Mouse (Mus musculus): Measurements from ENCODE around the gene Nagk. TPM values are rescaled to one million over a fixed set of nuclear protein-coding genes. Genes with fewer than 3 reads are reported as not detected.

Nagk gene
- 45.1 TPM for polyA plus RNA-seq (2014; fragmentation: Illumina TruSeq; extraction: RNeasy Lipid Tissue Mini Kit (QIAGEN cat#74804); ENCODE audit: insufficient read depth, low read depth, low replicate concordance)

DNA sequence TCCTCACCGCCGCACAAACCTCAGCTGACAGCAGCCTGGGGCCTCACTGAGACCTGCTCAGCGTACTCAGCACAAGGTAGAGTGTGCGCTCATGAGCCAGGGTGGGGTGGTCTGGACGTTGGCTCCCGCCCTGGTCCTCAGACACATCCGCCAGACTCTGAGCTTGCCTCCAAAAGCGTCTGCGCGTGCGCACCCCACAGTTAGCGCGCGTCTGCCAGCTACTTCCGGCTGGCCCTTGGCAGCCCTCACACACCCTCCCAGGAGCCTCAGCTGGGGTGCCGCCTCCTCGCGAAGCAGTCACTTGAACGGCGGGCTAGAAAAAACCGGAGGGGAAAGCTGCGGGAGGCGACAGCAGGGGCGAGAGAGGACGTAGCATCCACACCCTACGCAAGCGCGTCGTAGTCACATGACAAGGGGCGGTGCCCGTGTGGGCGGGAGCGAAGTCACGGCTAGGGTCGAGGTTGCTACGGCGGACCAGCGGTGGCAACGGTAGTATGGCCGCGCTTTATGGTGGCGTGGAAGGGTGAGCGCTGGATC, at the start of gene Nagk:
Gene Nagk (plus strand): TSS at position 223 of the 537 bp plus-strand sequence.

DNA sequence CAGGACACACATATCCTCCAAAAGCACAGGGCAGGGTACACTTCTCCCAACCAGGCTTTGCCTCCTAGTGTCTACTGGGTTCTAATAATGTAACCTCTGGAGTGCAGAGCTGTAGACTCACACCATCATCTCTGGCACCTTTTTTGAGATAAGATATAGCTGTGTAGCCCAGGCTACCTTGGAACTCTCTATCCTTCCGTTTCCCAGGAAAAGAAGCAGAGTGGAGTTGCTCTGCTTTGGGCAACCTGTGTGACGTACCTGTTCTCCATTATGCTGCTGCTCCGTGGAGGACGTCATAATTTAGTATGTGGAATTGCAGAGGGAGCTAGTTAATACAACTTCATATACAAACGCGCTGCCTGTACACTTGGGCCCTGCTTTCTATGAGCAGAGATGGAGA, 32.4 kb upstream of the Nagk start, which contains the start of gene Ankrd53:
Gene Ankrd53 (plus strand): TSS at position 301 of the 400 bp plus-strand sequence.

GRCm38 (mm10) chr6:83775638-83776293, 19.0 kb upstream of the Nagk start, which contains the start of gene Tex261:
Gene Tex261 (minus strand): TSS chr6:83775813.

DNA sequence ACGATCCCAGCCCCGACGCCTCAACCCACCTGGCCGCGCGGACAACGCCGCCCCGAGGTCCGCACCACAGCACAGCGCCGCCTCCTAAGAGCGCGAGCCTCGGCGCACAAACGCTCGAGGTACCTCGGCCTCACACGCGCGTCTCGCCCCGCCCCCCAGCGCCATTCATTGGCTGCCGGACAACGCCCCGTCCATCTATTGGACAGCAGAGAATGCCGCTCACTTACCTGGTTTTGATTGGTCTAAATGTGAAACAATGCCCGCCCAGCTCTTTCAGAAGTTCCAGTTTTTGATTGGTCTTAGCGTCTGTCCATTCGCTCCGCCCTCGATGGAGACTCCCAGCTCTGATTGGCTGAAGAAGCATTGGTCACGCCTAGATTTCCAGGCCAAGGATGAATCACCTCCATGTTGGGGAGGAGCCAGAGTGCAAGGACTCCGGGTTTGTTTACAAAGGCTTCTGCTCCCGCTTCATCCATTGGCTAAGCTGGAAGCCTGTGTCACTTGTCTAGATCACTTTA, 36.9 kb downstream of the Nagk start, which contains the start of gene Paip2b:
Gene Paip2b (minus strand): TSS at position 136 of the 518 bp plus-strand sequence.

Other genes with a start within 250 kb of the Nagk start
- gene Stambp, start 222.3 kb upstream of the Nagk start, polyA plus RNA-seq (2014; fragmentation: Illumina TruSeq; extraction: RNeasy Lipid Tissue Mini Kit (QIAGEN cat#74804); ENCODE audit: insufficient read depth, low read depth, low replicate concordance) = 15.3 TPM
- gene Clec4f, start 138.8 kb upstream of the Nagk start, polyA plus RNA-seq (2014; fragmentation: Illumina TruSeq; extraction: RNeasy Lipid Tissue Mini Kit (QIAGEN cat#74804); ENCODE audit: insufficient read depth, low read depth, low replicate concordance) = not detected
- gene Cd207, start 117.1 kb upstream of the Nagk start, polyA plus RNA-seq (2014; fragmentation: Illumina TruSeq; extraction: RNeasy Lipid Tissue Mini Kit (QIAGEN cat#74804); ENCODE audit: insufficient read depth, low read depth, low replicate concordance) = 1.4 TPM
- gene Vax2, start 83.7 kb upstream of the Nagk start, polyA plus RNA-seq (2014; fragmentation: Illumina TruSeq; extraction: RNeasy Lipid Tissue Mini Kit (QIAGEN cat#74804); ENCODE audit: insufficient read depth, low read depth, low replicate concordance) = not detected
- 3.5 TPM for gene Atp6v1b1, start 52.0 kb upstream of the Nagk start, polyA plus RNA-seq (2014; fragmentation: Illumina TruSeq; extraction: RNeasy Lipid Tissue Mini Kit (QIAGEN cat#74804); ENCODE audit: insufficient read depth, low read depth, low replicate concordance)
- not detected for gene Ankrd53, start 32.3 kb upstream of the Nagk start, polyA plus RNA-seq (2014; fragmentation: Illumina TruSeq; extraction: RNeasy Lipid Tissue Mini Kit (QIAGEN cat#74804); ENCODE audit: insufficient read depth, low read depth, low replicate concordance)
- 42.8 TPM for gene Tex261, start 19.2 kb upstream of the Nagk start, polyA plus RNA-seq (2014; fragmentation: Illumina TruSeq; extraction: RNeasy Lipid Tissue Mini Kit (QIAGEN cat#74804); ENCODE audit: insufficient read depth, low read depth, low replicate concordance)
- 16.8 TPM for gene Paip2b, start 36.8 kb downstream of the Nagk start, polyA plus RNA-seq (2014; fragmentation: Illumina TruSeq; extraction: RNeasy Lipid Tissue Mini Kit (QIAGEN cat#74804); ENCODE audit: insufficient read depth, low read depth, low replicate concordance)
- 36.5 TPM for gene Zfp638, start 72.1 kb downstream of the Nagk start, polyA plus RNA-seq (2014; fragmentation: Illumina TruSeq; extraction: RNeasy Lipid Tissue Mini Kit (QIAGEN cat#74804); ENCODE audit: insufficient read depth, low read depth, low replicate concordance)
- 6.5 TPM for gene Dysf, start 213.6 kb downstream of the Nagk start, polyA plus RNA-seq (2014; fragmentation: Illumina TruSeq; extraction: RNeasy Lipid Tissue Mini Kit (QIAGEN cat#74804); ENCODE audit: insufficient read depth, low read depth, low replicate concordance)